Mouse (Mus musculus): ENCODE results near the gene Pithd1.
"Not testable (repeated sequence)": the region's sequence is repeated elsewhere in the genome, so short reads cannot be mapped to it uniquely, and the experiment has no call there.

Gene Pithd1

GRCm38 (mm10) chr4:135986301-135986942, 642 bp downstream of the Pithd1 start:
- DNase-seq = peak; percentile 21 to 26

DNA sequence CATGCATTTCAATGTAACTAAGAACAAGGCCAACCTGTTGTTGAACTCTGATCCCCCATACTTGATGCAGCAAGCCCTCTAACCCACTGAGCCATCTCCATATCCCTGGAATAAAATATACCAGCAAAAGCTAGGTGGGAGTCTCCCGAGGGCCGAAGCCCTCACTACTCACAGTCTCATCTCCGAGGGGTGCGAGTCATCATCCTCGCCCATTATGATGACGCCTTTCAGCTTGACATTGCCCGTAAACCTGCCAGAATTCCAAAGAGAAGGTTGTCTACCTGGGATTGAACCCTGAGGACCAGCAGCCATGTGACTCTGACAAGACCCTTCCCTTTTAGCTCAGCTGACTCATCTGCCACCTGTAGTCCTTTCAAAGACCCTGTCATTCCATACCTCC, 1.3 kb downstream of the Pithd1 start:
- DNase-seq = no peak

DNA sequence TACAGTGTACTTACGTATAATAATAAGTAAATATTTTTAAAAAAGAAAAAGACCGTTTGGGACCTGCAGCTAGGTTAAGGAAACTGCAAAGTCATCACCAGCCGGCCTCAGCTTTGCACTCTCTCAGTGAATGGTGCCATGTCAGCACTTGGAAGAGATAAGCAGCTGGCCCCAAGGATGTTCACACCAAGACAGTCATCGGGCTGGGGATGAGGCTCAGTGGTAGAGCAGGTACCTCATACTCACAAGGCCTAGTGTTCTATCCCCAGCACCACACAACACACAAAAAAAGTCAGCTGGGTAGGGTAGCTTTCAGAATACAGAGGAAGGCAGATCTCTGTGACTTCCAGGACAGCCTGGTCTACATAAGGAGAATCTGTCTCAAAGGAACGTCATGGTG, 1.9 kb downstream of the Pithd1 start:
- DNase-seq = no peak

DNA sequence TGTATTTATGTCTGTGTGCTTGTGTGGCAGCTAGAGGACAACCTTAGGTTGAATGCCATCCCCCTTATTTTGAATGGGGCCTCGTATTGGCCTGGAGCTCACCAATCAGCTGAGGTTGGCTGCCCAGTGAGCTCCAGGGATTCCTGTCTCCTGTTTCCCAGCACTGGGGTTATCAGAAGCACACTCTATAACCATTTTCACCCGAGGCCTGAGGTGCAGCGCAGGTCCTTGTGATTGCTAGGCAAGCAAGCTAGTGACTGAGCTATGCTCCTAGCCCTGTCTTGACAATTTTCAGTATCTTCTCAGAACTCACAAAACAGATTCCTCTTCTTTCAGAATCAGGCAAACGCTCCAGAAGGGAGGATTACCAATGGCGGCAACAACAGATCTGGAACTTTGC, 2.5 kb downstream of the Pithd1 start:
- no peak for DNase-seq

GRCm38 (mm10) chr4:135981524-135982063, 5.5 kb downstream of the Pithd1 start:
- DNase-seq = peak; percentile 29 to 35

DNA sequence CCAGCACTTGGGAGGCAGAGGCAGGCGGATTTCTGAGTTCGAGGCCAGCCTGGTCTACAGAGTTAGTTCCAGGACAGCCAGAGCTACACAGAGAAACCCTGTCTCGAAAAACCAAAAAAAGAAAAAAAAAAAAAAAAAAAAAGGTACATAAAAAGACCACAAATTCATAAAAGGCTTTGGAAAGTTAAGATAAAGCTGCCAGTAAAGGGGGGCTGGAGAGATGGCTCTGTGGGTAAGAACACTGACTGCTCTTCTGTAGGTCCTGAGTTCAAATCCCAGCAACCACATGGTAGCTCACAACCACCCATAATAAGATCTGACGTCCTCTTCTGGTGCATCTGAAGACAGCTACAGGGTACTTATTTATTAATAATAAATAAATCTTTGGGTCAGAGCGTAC, 6.8 kb downstream of the Pithd1 start:
- DNase-seq = not testable (repeated sequence)

- no peak for DNase-seq
These were observed 10.9 kb downstream of the Pithd1 start for GRCm38 (mm10) chr4:135976146-135976545.

- peak; percentile 37 to 48 for DNase-seq
These were observed 13.9 kb downstream of the Pithd1 start for GRCm38 (mm10) chr4:135972911-135973811.

GRCm38 (mm10) chr4:135972556-135972906, 14.5 kb downstream of the Pithd1 start, which contains the start of gene Lypla2:
Lypla2 (minus strand) TSS chr4:135972626.
- DNase-seq = peak; percentile 61 to 65

GRCm38 (mm10) chr4:135971805-135972555, 15.1 kb downstream of the Pithd1 start:
- peak; percentile 39 to 47 for DNase-seq

DNA sequence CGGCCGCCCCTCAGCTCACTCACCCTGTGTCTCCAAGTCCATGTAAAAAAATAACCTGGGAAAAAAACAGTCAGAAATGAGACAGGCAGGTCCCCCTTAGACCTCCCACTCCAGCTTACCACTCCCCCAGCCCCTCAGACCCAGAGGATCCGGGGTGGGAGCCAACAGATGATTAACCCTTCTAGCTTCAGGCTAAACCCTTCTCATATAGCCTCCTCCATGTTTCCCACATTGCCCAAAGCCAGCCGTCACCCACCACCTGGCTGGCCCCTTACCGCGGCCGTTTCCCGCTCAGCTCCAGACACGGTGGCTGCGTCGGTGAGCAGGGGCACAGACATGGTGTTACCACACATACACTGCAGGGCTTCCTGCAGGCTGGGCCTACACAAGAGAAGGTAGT, 16.5 kb downstream of the Pithd1 start:
- DNase-seq = no peak

DNA sequence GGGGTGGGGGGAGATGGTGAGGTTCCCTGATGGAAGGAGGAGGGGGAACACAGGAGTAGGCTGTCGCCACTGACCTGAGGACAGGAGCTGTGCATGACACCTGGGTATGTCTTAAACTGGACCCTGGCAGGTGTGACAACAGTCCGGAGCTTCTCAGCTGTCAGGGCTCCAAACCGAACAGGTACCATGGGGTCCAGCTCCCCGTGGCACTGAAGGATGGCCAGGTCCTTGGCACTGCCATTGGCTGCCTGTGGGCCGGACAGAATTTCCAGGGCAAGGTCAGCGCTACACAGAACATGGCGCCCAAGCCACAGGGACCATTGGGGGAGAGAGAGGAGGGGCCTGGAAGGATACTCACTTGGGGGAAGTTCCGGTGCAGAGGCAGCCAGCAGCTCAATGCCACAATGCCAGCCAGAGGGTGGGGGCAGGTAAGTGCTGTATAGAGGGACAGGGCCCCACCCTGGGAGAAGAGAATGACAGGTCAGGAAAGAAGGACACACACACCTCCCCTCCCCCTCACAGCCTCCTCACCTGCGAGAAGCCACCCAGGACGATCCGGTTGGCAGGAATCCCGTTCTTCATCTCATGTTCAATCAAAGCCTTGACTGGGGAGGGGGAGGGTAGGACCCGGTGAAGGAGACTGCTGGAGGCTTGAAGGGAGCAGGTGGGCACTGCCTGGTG, 17.9 kb downstream of the Pithd1 start:
- no peak for DNase-seq

DNA sequence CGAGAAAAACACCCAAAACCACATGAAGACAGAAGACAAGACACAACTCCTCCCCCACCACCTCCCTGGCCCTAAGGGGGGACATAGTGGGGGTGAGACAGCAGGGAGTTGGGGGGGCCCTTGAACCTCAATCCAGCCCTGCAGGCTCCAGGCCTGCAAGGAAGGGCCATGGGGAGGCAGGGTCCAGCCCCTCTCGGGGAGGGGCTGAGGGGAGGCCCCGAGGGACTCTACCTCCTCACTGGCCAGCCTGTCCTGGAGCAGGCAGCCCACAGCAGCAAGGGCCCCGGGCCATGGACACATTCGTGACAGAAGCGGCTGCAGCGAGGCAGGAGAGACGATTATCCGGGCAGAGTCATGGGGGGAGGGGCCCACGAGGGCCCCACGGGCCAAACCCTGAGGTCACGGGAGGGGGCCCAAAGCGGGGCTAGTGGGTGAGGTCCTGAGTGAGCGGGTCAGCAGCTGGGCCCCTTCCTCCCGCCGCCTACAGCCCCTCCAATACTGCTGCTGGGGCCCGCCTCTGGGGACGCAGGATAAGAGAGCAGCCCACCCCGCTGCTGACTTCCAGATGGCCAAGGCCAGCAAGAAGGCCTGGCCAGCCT, 18.7 kb downstream of the Pithd1 start:
- no peak for DNase-seq

DNA sequence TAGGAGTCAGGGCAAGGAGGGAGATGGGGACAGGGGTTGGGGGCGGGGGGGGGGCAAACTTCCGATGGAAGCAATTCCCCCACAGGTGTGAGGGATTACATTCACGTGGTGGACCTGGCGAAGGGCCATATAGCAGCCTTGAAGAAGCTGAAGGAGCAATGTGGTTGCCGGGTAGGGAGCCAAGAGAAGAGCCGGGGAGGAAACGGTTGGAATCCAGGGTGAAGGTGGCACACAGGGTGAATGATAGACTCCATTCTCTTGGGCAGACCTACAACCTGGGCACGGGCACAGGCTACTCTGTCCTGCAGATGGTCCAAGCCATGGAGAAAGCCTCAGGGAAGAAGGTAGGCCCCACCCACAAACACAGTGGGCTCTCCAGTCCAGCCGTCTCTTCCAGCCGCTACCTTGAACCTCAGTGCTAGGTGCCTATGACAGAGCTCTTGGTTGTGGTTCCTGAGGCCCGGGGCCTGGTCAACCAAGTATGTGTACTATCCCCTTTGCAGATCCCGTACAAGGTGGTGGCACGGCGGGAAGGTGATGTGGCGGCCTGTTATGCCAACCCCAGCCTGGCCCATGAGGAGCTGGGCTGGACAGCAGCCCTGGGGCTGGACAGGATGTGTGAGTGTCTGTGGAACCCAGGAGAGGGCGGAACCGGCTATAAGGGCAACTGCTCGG, 19.8 kb downstream of the Pithd1 start:
- no peak for DNase-seq

GRCm38 (mm10) chr4:135966283-135966682, 20.8 kb downstream of the Pithd1 start:
- DNase-seq = no peak

DNA sequence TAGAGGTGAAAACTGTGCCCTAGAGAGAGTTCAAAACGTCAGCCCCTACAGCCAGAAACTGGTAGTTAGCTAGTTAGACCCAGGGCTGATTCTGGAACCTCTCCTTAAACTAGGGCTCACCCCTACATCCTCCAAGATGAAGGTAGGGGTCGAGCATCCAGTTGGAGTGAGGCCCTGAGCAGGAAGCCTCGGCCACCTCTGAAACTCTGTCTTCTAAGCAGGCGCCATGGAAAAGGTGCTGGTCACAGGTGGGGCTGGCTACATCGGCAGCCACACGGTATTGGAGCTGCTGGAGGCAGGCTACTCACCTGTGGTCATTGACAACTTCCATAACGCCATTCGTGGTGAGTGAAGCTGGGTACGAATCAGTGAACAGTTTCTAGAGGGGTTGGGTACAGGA, 22.0 kb downstream of the Pithd1 start:
- no peak for DNase-seq

DNA sequence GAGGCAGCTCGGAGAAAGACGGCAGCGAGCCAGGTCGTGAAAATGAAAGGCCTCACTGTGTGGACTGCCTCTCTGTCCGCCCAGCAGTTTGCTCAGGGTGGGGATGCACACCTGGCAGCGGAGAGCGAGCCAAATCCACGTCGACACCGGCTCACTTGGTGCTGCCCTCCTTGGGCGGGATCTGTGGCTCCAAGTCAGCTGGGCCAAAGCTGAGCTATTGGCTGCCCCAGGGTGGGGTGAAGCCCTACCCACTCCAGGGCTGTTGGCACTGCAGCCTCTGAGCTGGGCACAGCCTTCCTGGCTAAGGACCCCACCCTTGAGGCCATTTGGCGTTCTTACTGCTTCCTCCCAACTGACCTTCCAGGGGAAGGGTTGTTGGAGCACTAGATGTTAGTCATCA, 22.6 kb downstream of the Pithd1 start:
- DNase-seq = peak; percentile 24 to 33

DNA sequence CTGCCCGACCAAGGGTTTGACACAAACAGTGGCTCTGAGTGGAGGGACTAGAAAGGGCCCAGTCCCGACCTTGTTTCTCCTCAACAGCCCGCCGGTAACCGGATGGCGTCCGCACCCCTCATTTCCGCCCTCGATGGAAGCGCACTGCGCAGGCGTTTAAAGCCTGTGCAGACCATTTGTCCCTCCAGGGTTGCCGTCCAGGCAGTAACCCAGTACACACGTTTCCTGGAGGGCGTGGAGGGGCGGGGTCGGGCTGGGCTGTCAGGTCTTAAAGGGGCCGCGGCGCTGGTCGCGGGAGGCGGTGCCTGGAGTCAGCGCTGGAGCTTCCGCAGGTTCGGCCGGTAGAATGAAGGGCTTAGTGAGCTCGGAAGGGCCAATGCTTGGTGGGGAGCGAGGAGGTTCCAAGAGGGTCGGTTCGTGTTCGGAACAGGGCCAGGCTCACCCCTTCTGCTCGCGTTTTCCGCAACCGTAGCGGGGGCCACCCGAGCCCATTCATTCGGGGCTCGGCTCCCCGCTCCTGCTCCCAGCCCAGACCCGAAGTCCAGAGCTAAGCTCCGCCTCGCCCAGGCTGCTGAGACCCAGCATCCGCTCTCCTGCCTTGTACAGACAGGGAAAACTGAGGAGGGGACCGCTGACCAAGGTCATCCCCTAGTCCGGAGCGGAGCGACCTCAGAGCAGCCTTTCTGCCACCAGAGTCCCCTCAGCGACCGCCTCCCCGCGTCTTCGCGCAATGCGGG, 23.4 kb downstream of the Pithd1 start, which contains the start of gene Gale:
Gene Gale (plus strand): TSS at position 271 of the 737 bp plus-strand sequence.
- DNase-seq = peak; percentile 94 to 95

- no peak for DNase-seq
These were observed 24.1 kb downstream of the Pithd1 start for GRCm38 (mm10) chr4:135962946-135963345.

- DNase-seq = no peak
These were observed 24.9 kb downstream of the Pithd1 start for GRCm38 (mm10) chr4:135962198-135962597.

- no peak for DNase-seq
These were observed 25.4 kb downstream of the Pithd1 start for GRCm38 (mm10) chr4:135961709-135962108.

Measured in B cell, adult 2 months (primary cell).